8 mouse cellular contexts compared by ENCODE assay signal in genomic region chr5:110635951-110636707, GRCm38 (mm10). TPM values are rescaled to one million over a fixed set of nuclear protein-coding genes. Genes with fewer than 3 reads are reported as not detected.
DNase-seq lines count a peak whose midpoint lies in the region; ATAC-seq and TF ChIP-seq lines count a peak whose summit lies in the region.

No protein-coding gene starts in this region.

- intact Hi-C loops in left cerebral cortex, adult 2 months (cut with DNase I), result loop anchor here (1.0 to 5.0 kb wide), 3 partner anchors 89 to 279 kb away; no protein-coding TSS in a partner anchor

- ATAC-seq in erythroid progenitor cell, adult 5-6 weeks (replicated peaks; ENCODE audit: low FRiP score, poor library complexity, severe bottlenecking), result 0 out of 2 replicates have a peak, but pooled peaks have one; percentile 32
- peak; percentile 66 for ATAC-seq in megakaryocyte-erythroid progenitor cell, adult 5-6 weeks (replicated peaks; ENCODE audit: low FRiP score, low TSS enrichment, poor library complexity, severe bottlenecking)

- TF ChIP-seq CTCF in left cerebral cortex, adult 2 months (IDR thresholded peaks at IDR 0.05), result peak; percentile 80

- H3K27ac ChIP-seq in left cerebral cortex, adult 2 months, result no peak overlapping the region

- no peak for DNase-seq in left cerebral cortex, adult 2 months (ENCODE audit: extremely low spot score in 1 of 2, low spot score in 2 of 2)
- no peak for DNase-seq in left cerebral cortex, adult 18-20 months (ENCODE audit: low spot score in 2 of 2)
- DNase-seq in NIH3T3 (ENCODE audit: low read depth), result peak; percentile 37
- DNase-seq in ovary, postnatal 10 days (ENCODE audit: low spot score), result no peak
- no peak for DNase-seq in kidney, postnatal 10 days
- no peak for DNase-seq in right cerebral cortex, adult 18-20 months

- no peak overlapping the region for H3K4me3 ChIP-seq in left cerebral cortex, adult 2 months

RNA-seq across cellular contexts. Expression of gene Noc4l, which starts 17.1 kb away (rescaled TPM):
- 10 to 100 TPM; 25.6 to 27.2 TPM for total RNA-seq in left cerebral cortex, adult 2 months (2021)
- total RNA-seq in left cerebral cortex, adult 18-20 months (2021), result 10 to 100 TPM; 25.2 to 28.3 TPM
- total RNA-seq in erythroid progenitor cell, adult 5-6 weeks (2015; ENCODE audit: low replicate concordance), result 12.2 and 18.4 TPM in 2 replicates
- total RNA-seq in erythroid progenitor cell, adult 5-6 weeks (2017; ENCODE audit: low replicate concordance), result 3.3 TPM in 2 replicates
- 66.3 and 72.4 TPM in 2 replicates for total RNA-seq in megakaryocyte-erythroid progenitor cell, adult 5-6 weeks (2014; fragmentation: Nextera tagmentation)
- 38.9 and 51.2 TPM in 2 replicates for total RNA-seq in megakaryocyte-erythroid progenitor cell, adult 5-6 weeks (2017)

RNA-seq across cellular contexts. Expression of gene Ddx51, which starts 17.1 kb away (rescaled TPM):
- total RNA-seq in left cerebral cortex, adult 2 months (2021), result 10 to 100 TPM; 30.4 to 31.6 TPM
- 10 to 100 TPM; 22.2 to 24.7 TPM for total RNA-seq in left cerebral cortex, adult 18-20 months (2021)
- total RNA-seq in erythroid progenitor cell, adult 5-6 weeks (2015; ENCODE audit: low replicate concordance), result 1.4 and 3.4 TPM in 2 replicates
- 2.8 TPM in 1 of 2 replicates, not detected in the other for total RNA-seq in erythroid progenitor cell, adult 5-6 weeks (2017; ENCODE audit: low replicate concordance)
- total RNA-seq in megakaryocyte-erythroid progenitor cell, adult 5-6 weeks (2014; fragmentation: Nextera tagmentation), result 56.5 and 63.6 TPM in 2 replicates
- total RNA-seq in megakaryocyte-erythroid progenitor cell, adult 5-6 weeks (2017), result 6.6 and 8.7 TPM in 2 replicates
